Mouse (Mus musculus) limb, embryonic 14.5 days (tissue): Measurements from ENCODE around the gene Asb2. TPM values are rescaled to one million over a fixed set of nuclear protein-coding genes. Genes with fewer than 3 reads are reported as not detected.

ENCODE experiments used
- ATAC-seq: fragments of 200-750 bp; cut with Nextera tagmentation; 2 replicates; pipeline ENCODE4 v1.8.0; 2017; ENCODE audit warnings: low read depth, moderate number of reproducible peaks, moderate TSS enrichment; ENCODE audit not compliant: low FRiP score
- DNase-seq: peaks from one replicate; pipeline ENCODE4 v3.0.0-alpha.2; 2015; ENCODE audit warnings: low spot score
- H3K27ac ChIP-seq: fragments of 300-500 bp; sonication (generic); replicated peaks from 2 replicates; pipeline ENCODE4 v1.5.1; 2014; ENCODE audit warnings: low read depth, mild to moderate bottlenecking, low read length, moderate library complexity, mixed read lengths
- H3K27me3 ChIP-seq: fragments of 300-500 bp; sonication (generic); 2 replicates; pipeline ENCODE4 v1.6.1; 2014; ENCODE audit warnings: low read length, mixed read lengths; ENCODE audit not compliant: control insufficient read depth, insufficient read depth
- H3K36me3 ChIP-seq: fragments of 300-500 bp; sonication (generic); 2 replicates; pipeline ENCODE4 v1.6.1; 2014; ENCODE audit warnings: mild to moderate bottlenecking, low read length, moderate library complexity, mixed read lengths; ENCODE audit not compliant: control insufficient read depth, insufficient read depth
- H3K4me1 ChIP-seq: fragments of 300-500 bp; sonication (generic); 2 replicates; pipeline ENCODE4 v1.6.1; 2014; ENCODE audit warnings: antibody characterized with exemption, low read length, mixed read lengths; ENCODE audit not compliant: control insufficient read depth, insufficient read depth
- H3K4me2 ChIP-seq: fragments of 300-500 bp; sonication (generic); replicated peaks from 2 replicates; pipeline ENCODE4 v1.6.1; 2014; ENCODE audit warnings: low read depth, mild to moderate bottlenecking, low read length, moderate library complexity; ENCODE audit not compliant: severe bottlenecking
- H3K4me3 ChIP-seq: fragments of 300-500 bp; sonication (generic); replicated peaks from 2 replicates; pipeline ENCODE4 v1.5.1; 2014; ENCODE audit warnings: low read length
- H3K9ac ChIP-seq: fragments of 300-500 bp; sonication (generic); 2 replicates; pipeline ENCODE4 v1.6.1; 2014; ENCODE audit warnings: mild to moderate bottlenecking, low read depth, low read length, moderate library complexity; ENCODE audit not compliant: severe bottlenecking
- H3K9me3 ChIP-seq: fragments of 300-500 bp; sonication (generic); 2 replicates; pipeline ENCODE4 v1.6.1; 2016; ENCODE audit warnings: low read length; ENCODE audit not compliant: control insufficient read depth
- POLR2A ChIP-seq: fragments of 200-500 bp; IDR thresholded peaks from 2 replicates; pipeline ENCODE4 v1.8.0; 2012; ENCODE audit warnings: inconsistent platforms, mild to moderate bottlenecking, moderate library complexity, borderline replicate concordance; ENCODE audit not compliant: insufficient read depth, insufficient read length; ENCODE audit errors: extremely low read depth
- WGBS: fragments of 180-500 bp; shearing (Covaris S2); extraction: QIAGEN DNeasy Blood & Tissue Kit; methylation state at CpG from one replicate; pipeline ENCODE4 v1.1.7; 2014; 5-methylcytosine and 5-hydroxymethylcytosine counted together
- polyA plus RNA-seq, 2 experiments: library from polyadenylated mRNA; depleted of rRNA in 1 of 2; stranded (reverse) in 1 of 2; unstranded in 1 of 2; fragments of >200 nt; fragmentation: Nextera tagmentation in 1 of 2; extraction: Ambion mirVana in 1 of 2; gene quantifications; 2 replicates each; pipeline versions ENCODE4 v1.2.1 to v1.2.3; 2012 to 2014

The Asb2 gene
- polyA plus RNA-seq, 2 experiments: 11.7 to 13.8 TPM

DNA sequence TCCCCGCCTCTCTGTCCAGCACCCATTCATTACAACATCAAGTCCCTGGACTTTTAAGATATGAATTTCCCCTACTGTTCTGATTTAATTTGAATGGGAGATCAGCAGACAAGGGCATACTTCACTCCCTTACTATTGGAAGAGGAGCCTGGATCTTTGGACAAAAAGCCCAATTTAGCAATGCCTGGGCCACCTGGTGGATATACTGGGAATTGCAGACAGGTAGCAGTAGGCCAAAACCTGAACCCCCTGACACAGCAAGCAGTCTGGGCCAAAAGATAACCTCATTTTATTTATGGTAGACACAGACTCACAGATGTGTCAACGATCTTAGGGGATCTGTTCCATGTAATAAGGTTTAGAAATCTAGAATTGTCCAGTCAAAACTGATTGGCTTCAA lies 54.2 kb downstream of the Asb2 start:
- Histone ChIP-seq H3K9me3 (no peaks in the 10 kb centered on the region), H3K27ac (no peak overlapping the region), H3K4me1 (no peaks in the 10 kb centered on the region), H3K36me3 (no peaks in the 10 kb centered on the region), H3K9ac (no peak overlapping the region), H3K4me2 (no peak overlapping the region), H3K4me3 (no peak overlapping the region), H3K27me3 (no peaks in the 10 kb centered on the region; the same call in 1 of the 2 replicates)
- no peak for TF ChIP-seq POLR2A
- WGBS: 57% methylated on average over 2 of the region's 2 CpGs
- DNase-seq (peak; percentile 74), ATAC-seq (no peak)

- Histone ChIP-seq H3K4me2 (no peak overlapping the region), H3K4me1 (no peaks in the 10 kb centered on the region), H3K27me3 (no peaks in the 10 kb centered on the region; the same call in 1 of the 2 replicates), H3K9me3 (no peaks in the 10 kb centered on the region), H3K27ac (no peak overlapping the region), H3K9ac (no peak overlapping the region), H3K36me3 (no peaks in the 10 kb centered on the region), H3K4me3 (no peak overlapping the region)
- 36% methylated on average over 9 of the region's 9 CpGs for WGBS
- ATAC-seq: no peak
- peak; percentile 9 for DNase-seq
- TF ChIP-seq POLR2A: no peak
Observed at GRCm38 (mm10) chr12:103300493-103300892, 55.3 kb downstream of the Asb2 start.

DNA sequence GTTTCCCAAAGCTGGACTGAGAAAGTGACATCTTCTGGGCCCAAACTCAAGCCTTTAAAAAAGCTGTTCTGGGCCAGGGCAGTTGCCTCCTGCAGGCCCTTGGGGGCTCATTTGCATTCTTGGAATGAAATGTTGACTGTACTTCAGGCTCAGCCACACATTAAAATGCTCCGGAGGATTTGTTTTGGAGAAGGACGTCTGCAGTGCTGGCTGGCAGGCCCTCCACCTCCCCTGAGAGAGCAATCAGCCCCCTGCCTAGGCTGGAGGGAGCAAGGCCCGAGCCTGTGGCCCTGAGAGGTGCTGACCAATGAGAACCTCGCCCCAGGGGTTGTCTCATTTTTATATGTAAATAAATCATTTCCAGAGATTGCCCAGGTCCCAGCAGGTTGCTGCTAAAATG lies 59.5 kb downstream of the Asb2 start:
- H3K9ac ChIP-seq: no peak overlapping the region
- WGBS: 10% methylated on average over 4 of the region's 4 CpGs
- H3K36me3 ChIP-seq: no peaks in the 10 kb centered on the region
- no peaks in the 10 kb centered on the region for H3K9me3 ChIP-seq
- no peak overlapping the region for H3K4me2 ChIP-seq
- H3K4me1 ChIP-seq: no peaks in the 10 kb centered on the region
- no peak overlapping the region for H3K4me3 ChIP-seq
- no peak for ATAC-seq
- no peak for TF ChIP-seq POLR2A
- H3K27ac ChIP-seq: no peak overlapping the region
- DNase-seq: no peak
- H3K27me3 ChIP-seq: no peaks in the 10 kb centered on the region; the same call in 1 of the 2 replicates

- no peak overlapping the region for H3K4me3 ChIP-seq
- H3K27me3 ChIP-seq: no peaks in the 10 kb centered on the region
- no peaks in the 10 kb centered on the region for H3K9me3 ChIP-seq
- no peak overlapping the region for H3K27ac ChIP-seq
- ATAC-seq: no peak
- WGBS: 87% methylated on average over 3 of the region's 3 CpGs
- H3K9ac ChIP-seq: no peak overlapping the region
- no peaks in the 10 kb centered on the region for H3K36me3 ChIP-seq
- no peak for DNase-seq
- no peaks in the 10 kb centered on the region for H3K4me1 ChIP-seq
- no peak for TF ChIP-seq POLR2A
- H3K4me2 ChIP-seq: no peak overlapping the region
Observed at GRCm38 (mm10) chr12:103292366-103292765, 63.4 kb downstream of the Asb2 start.

- 60% methylated on average over 4 of the region's 4 CpGs for WGBS
- no peak for DNase-seq
Observed at GRCm38 (mm10) chr12:103287276-103287675, 68.5 kb downstream of the Asb2 start.

GRCm38 (mm10) chr12:103283411-103283810 lies 72.4 kb downstream of the Asb2 start:
- no peak for DNase-seq
- 89% methylated on average over 3 of the region's 3 CpGs for WGBS
- H3K9me3 ChIP-seq: no peaks in the 10 kb centered on the region
- no peak for ATAC-seq
- H3K4me3 ChIP-seq: no peak overlapping the region
- H3K27ac ChIP-seq: no peak overlapping the region
- H3K4me1 ChIP-seq: no peaks in the 10 kb centered on the region
- no peak overlapping the region for H3K9ac ChIP-seq
- no peak overlapping the region for H3K4me2 ChIP-seq
- H3K36me3 ChIP-seq: no peaks in the 10 kb centered on the region
- H3K27me3 ChIP-seq: no peaks in the 10 kb centered on the region
- no peak for TF ChIP-seq POLR2A

More at GRCm38 (mm10) chr12:103287276-103287675, 68.5 kb downstream of the Asb2 start:
- Histone ChIP-seq H3K4me1 (no peaks in the 10 kb centered on the region), H3K27ac (no peak overlapping the region), H3K4me2 (no peak overlapping the region), H3K9me3 (no peaks in the 10 kb centered on the region), H3K36me3 (no peaks in the 10 kb centered on the region), H3K27me3 (no peaks in the 10 kb centered on the region), H3K4me3 (no peak overlapping the region), H3K9ac (no peak overlapping the region)
- no peak for TF ChIP-seq POLR2A
- ATAC-seq: no peak
